Comparison of ENCODE assay signal across 25 mouse cellular contexts in genomic region chr8:87173720-87174119, GRCm38 (mm10).
A peak's percentile ranks its signal among the peaks of the same experiment; 100 is the strongest.
DNase-seq lines count a peak whose midpoint lies in the region; ATAC-seq and TF ChIP-seq lines count a peak whose summit lies in the region.
"Had no signal": no experiment of that assay in that cellular context is flagged by ENCODE, and none has a peak within 500 bp of the region (broad histone marks: within the 10 kb centered on the region; RNA-seq: fewer than 3 reads in every experiment).

No protein-coding gene starts in this region.

- no peak overlapping the region for H3K4me2 ChIP-seq in hindbrain, embryonic 16.5 days (ENCODE audit: low read length)
- H3K4me2 ChIP-seq: embryonic facial prominence, embryonic 13.5 days; forebrain, embryonic 12.5 days; hindbrain, embryonic 12.5 days had no signal

- H3K27me3 ChIP-seq in C2C12 (ENCODE audit: control insufficient read depth, insufficient read depth, insufficient read length) = no peaks in the 10 kb centered on the region
- H3K27me3 ChIP-seq in hindbrain, embryonic 16.5 days (replicated peaks; ENCODE audit: control insufficient read depth, insufficient read depth, low read length) = no peaks in the 10 kb centered on the region
- H3K27me3 ChIP-seq: embryonic facial prominence, embryonic 13.5 days; forebrain, embryonic 12.5 days; hindbrain, embryonic 12.5 days had no signal

- no peak overlapping the region for H3ac ChIP-seq in C2C12 (ENCODE audit: control insufficient read depth, insufficient read length, low read depth)

- peak; percentile 28 to 53 for DNase-seq in adrenal gland, adult (ENCODE audit: inconsistent age in 2 of 2, low spot score in 1 of 2)
- no peak for DNase-seq in adrenal gland, adult 18-20 months (ENCODE audit: low spot score in 2 of 2)
- DNase-seq in adrenal gland, adult 8-10 months = peak; percentile 6
- peak; percentile 14 to 28 for DNase-seq in adrenal gland, postnatal 36 days
- DNase-seq in right cerebral cortex, adult 2 months (ENCODE audit: low spot score in 2 of 2) = no peak
- no peak for DNase-seq in cerebellum, adult 8-10 months
- DNase-seq: cerebellum, adult 11 months; cerebellum, adult 9-10 months; cerebellum, postnatal 25 days; gastrocnemius, postnatal 10 days; heart, adult 18-20 months; heart, postnatal 10 days; heart, postnatal 4 days; kidney, adult 18-20 months had no signal

- no peaks in the 10 kb centered on the region for H3K79me3 ChIP-seq in C2C12 (ENCODE audit: low read depth)

- no peak overlapping the region for H3K4me3 ChIP-seq in C2C12 (ENCODE audit: insufficient read depth, poor library complexity, severe bottlenecking)
- no peak overlapping the region for H3K4me3 ChIP-seq in hindbrain, embryonic 16.5 days (ENCODE audit: low read length)
- H3K4me3 ChIP-seq: embryonic facial prominence, embryonic 13.5 days; forebrain, embryonic 12.5 days; heart, embryonic 10.5 days; hindbrain, embryonic 12.5 days had no signal

- H3K9me3 ChIP-seq in hindbrain, embryonic 16.5 days (ENCODE audit: control insufficient read depth, low read length) = no peaks in the 10 kb centered on the region
- H3K9me3 ChIP-seq: embryonic facial prominence, embryonic 13.5 days; forebrain, embryonic 12.5 days; heart, embryonic 10.5 days; hindbrain, embryonic 12.5 days had no signal

- H3K4me1 ChIP-seq in hindbrain, embryonic 16.5 days (ENCODE audit: control insufficient read depth, insufficient read depth, low read depth, low read length) = no peaks in the 10 kb centered on the region
- H3K4me1 ChIP-seq: embryonic facial prominence, embryonic 13.5 days; forebrain, embryonic 12.5 days; heart, embryonic 10.5 days; hindbrain, embryonic 12.5 days had no signal

- no peak for TF ChIP-seq CTCF in C2C12 (IDR thresholded peaks at IDR 0.05; ENCODE audit: control insufficient read depth, insufficient read depth, insufficient read length)

- no peaks in the 10 kb centered on the region for H3K36me3 ChIP-seq in C2C12 (ENCODE audit: control insufficient read depth, insufficient read depth)
- no peaks in the 10 kb centered on the region for H3K36me3 ChIP-seq in hindbrain, embryonic 16.5 days (ENCODE audit: control insufficient read depth, insufficient read depth, low read length)
- H3K36me3 ChIP-seq: embryonic facial prominence, embryonic 13.5 days; forebrain, embryonic 12.5 days; G1E; heart, embryonic 10.5 days; hindbrain, embryonic 12.5 days had no signal

- H3K27ac ChIP-seq in hindbrain, embryonic 16.5 days (ENCODE audit: low read depth, low read length) = no peak overlapping the region
- H3K27ac ChIP-seq: embryonic facial prominence, embryonic 13.5 days; forebrain, embryonic 12.5 days; heart, embryonic 10.5 days; hindbrain, embryonic 12.5 days; hindbrain, postnatal 0 days had no signal

- H3K79me2 ChIP-seq in C2C12 (ENCODE audit: control insufficient read depth, insufficient read depth) = no peaks in the 10 kb centered on the region

- no peak for ATAC-seq in hindbrain, embryonic 16.5 days
- ATAC-seq: activated CD4-positive, CD25-positive, alpha-beta regulatory T cell, adult 4 months; forebrain, embryonic 16.5 days; hindbrain, postnatal 0 days; Patski had no signal

- H3K9ac ChIP-seq in hindbrain, embryonic 16.5 days (ENCODE audit: low read depth, low read length) = no peak overlapping the region
- H3K9ac ChIP-seq: embryonic facial prominence, embryonic 13.5 days; forebrain, embryonic 12.5 days; hindbrain, embryonic 12.5 days had no signal

TF ChIP-seq in C2C12, 6 proteins besides CTCF, POLR2A, EP300 and RAD21:
- TF ChIP-seq MYOD1 (IDR thresholded peaks at IDR 0.05; ENCODE audit: control insufficient read depth, insufficient read length, low read depth) = no peak
- TF ChIP-seq USF1 (IDR thresholded peaks at IDR 0.05; ENCODE audit: low read depth) = no peak
- no peak for TF ChIP-seq MYOG (IDR thresholded peaks at IDR 0.05; ENCODE audit: control insufficient read depth, extremely low read depth, insufficient read length)
- peak; percentile 85 for TF ChIP-seq FOSL1 (IDR thresholded peaks at IDR 0.05; ENCODE audit: insufficient read depth, low read length, poor library complexity, severe bottlenecking)

Comparison
In these comparisons a context has a peak if more than half of its experiments do, and no peak if none do; other contexts are left out.
1. DNase-seq: peak in adrenal gland, adult (2 of 2), adrenal gland, adult 8-10 months (single experiment) and adrenal gland, postnatal 36 days (2 of 2); none in adrenal gland, adult 18-20 months (0 of 2), right cerebral cortex, adult 2 months (0 of 2) and cerebellum, adult 8-10 months (single experiment).